Mouse (Mus musculus) small intestine, adult 2 months (tissue): Measurements from ENCODE around the gene Ssr2.
"Not testable (repeated sequence)": the region's sequence is repeated elsewhere in the genome, so short reads cannot be mapped to it uniquely, and the experiment has no call there.

Experiments
- CTCF ChIP-seq: fragments of 200-500 bp; IDR thresholded peaks from 2 replicates; pipeline ENCODE4 v1.5.1; 2012; ENCODE audit warnings: low read depth, mild to moderate bottlenecking, control low read depth, inconsistent platforms, low read length, moderate library complexity, mixed read lengths; ENCODE audit not compliant: insufficient replicate concordance, insufficient read length; ENCODE audit errors: extremely low read depth
- POLR2A ChIP-seq: fragments of 200-500 bp; IDR thresholded peaks from 2 replicates; pipeline ENCODE4 v1.6.1; 2012; ENCODE audit warnings: low read depth, mild to moderate bottlenecking, control low read depth, inconsistent platforms, low read length, moderate library complexity

DNA sequence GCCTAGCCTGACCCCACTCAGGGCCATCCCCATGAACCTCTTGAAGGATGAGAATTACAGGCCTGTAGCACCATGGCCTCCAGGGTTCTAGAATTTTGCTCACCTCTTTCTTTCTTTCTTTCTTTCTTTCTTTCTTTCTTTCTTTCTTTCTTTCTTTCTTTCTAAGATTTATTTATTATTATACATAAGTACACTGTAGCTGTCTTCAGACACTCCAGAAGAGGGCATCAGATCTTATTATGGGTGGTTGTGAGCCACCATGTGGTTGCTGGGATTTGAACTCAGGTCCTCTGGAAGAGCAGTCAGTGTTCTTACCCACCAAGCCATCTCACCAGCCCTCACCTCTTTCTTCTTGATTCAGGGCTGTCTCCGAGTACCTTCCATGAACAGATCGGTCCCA, 30.0 kb downstream of the Ssr2 start, which contains the start of gene Arhgef2:
- not testable (repeated sequence) for TF ChIP-seq POLR2A, CTCF
